Comparison of ENCODE assay signal across 14 mouse cellular contexts in genomic region chr13:58446541-58446940, GRCm38 (mm10).
"Had no signal": no experiment of that assay in that cellular context is flagged by ENCODE, and none has a peak within 500 bp of the region (broad histone marks: within the 10 kb centered on the region; RNA-seq: fewer than 3 reads in every experiment).

No protein-coding gene starts in this region.

- H3K4me3 ChIP-seq: lung, embryonic 15.5 days; megakaryocyte, embryonic 14.5 days; midbrain, embryonic 13.5 days; midbrain, embryonic 15.5 days; neural tube, embryonic 12.5 days had no signal

- H3K27me3 ChIP-seq: lung, embryonic 15.5 days; midbrain, embryonic 13.5 days; neural tube, embryonic 12.5 days had no signal

- DNase-seq: liver, postnatal 0 days; lung, adult 2 months; lung, postnatal 14 days; lung, postnatal 36 days; right cerebral cortex, postnatal 14 days; thymus, adult 18-20 months; thymus, postnatal 14 days; thymus, postnatal 36 days had no signal

- H3K4me1 ChIP-seq: lung, embryonic 15.5 days; neural tube, embryonic 12.5 days had no signal

- H3K9ac ChIP-seq: liver, postnatal 0 days; lung, embryonic 15.5 days; midbrain, embryonic 13.5 days; midbrain, embryonic 15.5 days; neural tube, embryonic 12.5 days had no signal

- H3K27ac ChIP-seq: lung, embryonic 15.5 days; macrophage; midbrain, embryonic 13.5 days; midbrain, embryonic 15.5 days; neural tube, embryonic 12.5 days had no signal

- H3K36me3 ChIP-seq: lung, embryonic 15.5 days; midbrain, embryonic 13.5 days; midbrain, embryonic 15.5 days; neural tube, embryonic 12.5 days had no signal

- H3K9me3 ChIP-seq: lung, embryonic 15.5 days; midbrain, embryonic 13.5 days; midbrain, embryonic 15.5 days; neural tube, embryonic 12.5 days had no signal
